Mouse (Mus musculus): Measurements from ENCODE around the gene Ubr1. TPM values are rescaled to one million over a fixed set of nuclear protein-coding genes. Genes with fewer than 3 reads are reported as not detected.
A peak's percentile ranks its signal among the peaks of the same experiment; 100 is the strongest.

The Ubr1 gene
- polyA plus RNA-seq, 1 experiment, result 31.0 TPM

DNA sequence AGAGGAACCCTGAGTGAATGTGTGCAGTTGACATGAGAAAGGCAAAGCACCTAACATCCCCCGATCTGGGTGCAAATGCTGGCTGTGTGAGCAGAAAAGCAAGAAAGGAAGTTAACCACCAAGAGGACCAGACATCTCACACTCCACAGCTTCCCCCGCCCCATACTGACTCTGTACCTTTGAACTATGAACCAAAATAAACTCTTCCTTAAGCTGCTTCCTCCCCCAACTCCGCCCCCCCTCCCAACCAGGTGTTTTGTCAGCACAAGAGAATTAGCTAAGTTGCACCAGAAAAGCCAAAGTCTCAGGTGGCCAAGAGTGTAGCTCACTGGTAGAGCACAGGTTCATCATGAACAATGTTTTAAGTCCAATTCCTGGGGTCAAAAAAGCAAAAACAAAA is 117.4 kb downstream of the Ubr1 start:
- no peak for DNase-seq (ENCODE audit: low read depth)

DNA sequence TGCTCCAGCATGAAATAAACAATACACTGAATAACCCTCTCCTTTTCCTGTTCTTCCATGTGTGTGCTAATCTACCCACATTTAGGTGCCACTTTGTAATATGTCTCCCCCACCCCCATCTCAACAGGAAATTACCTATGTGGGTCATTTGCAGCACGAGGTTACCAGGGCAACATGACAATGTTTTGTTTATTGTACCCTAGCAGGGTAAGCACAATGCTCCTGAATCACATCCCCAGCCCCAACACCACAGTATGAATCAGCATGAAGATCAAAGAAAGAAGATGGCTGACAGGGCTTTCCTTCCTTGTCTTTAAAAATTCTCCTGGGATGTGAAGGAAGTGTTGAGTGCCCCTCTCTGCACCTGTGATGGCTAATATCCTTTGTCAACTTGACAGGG is 117.9 kb downstream of the Ubr1 start:
- no peak for DNase-seq (ENCODE audit: low read depth)

DNA sequence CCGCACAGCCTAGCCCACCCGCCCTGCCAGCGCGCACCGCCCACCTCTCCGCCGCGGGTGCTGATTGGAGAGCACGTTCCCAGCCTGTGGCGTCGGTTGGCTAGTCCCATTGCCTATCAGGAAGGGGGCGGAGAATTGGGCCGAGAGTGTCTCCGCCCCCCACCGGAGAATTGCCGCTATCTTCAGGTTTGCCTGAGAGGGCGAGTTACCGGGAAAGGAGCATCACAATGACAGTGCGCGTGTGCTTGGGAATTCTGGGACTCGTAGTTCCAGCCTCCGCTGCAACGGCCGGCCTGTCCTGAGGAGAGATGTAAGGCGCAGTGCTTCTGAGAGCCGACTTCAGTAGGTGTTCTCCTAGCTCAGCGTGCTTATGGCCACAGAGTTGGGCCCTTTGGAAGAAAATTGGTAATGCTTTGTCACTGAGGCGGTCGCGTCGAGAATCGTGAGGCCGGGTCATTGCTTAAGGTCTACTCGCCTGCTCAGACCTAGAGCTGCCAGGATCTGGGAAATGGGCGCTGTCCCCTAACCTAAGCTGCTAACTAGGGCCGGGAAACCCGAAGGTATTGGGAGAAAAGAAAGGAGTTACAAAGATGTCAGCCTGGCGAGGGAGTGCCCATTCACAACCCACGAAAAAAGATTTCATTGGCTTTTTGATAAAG is 120.0 kb downstream of the Ubr1 start, which contains the start of gene Ttbk2:
Ttbk2 (minus strand) TSS at position 181 of the 659 bp plus-strand sequence.
- peak; percentile 78 for DNase-seq (ENCODE audit: low read depth)

DNA sequence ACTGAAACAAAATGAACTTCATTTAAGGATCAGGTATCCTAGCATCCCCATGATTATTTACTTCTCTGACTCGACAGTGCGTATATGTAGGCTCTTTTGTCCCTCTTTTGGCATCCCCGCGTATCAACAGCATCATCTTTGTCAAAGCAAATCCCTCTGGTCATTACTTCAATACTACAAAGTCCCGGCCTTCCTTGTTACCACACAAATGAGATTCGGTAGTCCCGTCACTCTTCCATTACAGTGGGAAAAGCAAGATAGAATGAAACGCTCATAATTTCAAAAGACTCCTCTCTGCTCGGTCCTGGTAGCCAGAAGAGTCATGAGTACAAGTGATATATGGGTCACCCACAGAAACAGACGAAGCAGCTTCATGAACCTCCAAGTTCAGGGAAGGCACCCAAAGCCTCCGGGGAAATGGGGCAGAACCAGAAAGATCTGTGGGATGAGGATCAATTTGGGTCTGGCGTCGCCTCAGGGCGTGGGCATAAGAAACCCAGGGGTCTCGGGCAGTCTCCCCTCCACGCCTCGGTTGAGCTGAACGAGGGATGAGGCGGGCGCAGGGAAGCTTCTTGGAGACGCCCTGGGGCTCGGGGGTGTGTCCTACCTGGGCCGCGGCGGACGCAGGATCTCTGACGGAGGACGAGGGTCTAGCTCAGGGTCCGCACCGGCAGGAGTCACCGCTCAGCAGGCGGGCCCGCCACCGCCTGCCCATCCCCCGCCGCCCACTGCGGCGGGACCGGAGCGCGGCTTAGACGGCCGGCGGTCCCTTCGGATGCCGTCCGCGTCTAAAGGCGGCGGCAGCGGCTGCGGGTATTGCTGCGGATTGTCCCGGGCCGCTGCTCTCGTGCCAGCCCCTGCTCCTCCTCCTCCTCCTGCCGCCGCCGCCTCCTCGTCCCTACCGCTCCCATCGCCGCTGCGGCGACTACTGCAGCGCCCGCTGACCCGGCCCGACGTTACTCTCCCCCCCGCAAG is 120.8 kb downstream of the Ubr1 start, which contains the start of gene Cdan1:
Cdan1 (minus strand) TSS at position 680 of the 975 bp plus-strand sequence.
- DNase-seq (ENCODE audit: low read depth), result no peak

DNA sequence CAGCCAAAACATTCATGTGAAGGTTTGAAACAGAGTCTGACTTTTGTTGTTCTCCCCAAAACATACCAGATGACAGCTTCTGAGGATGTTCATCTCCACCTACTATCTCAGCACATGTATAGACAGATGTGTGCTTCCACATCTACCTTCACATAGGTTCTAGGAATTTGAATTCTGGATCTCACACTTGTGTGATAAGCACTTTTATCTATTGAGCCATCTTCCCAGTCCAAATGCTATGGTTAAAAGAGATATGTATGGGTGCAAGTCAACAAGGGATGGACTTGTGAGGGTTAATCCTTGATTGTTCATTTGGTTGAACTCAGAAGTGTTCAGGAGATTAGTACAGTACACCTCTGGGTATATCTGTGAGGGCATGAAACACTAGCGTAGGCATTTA is 125.2 kb downstream of the Ubr1 start:
- no peak for DNase-seq (ENCODE audit: low read depth)

DNA sequence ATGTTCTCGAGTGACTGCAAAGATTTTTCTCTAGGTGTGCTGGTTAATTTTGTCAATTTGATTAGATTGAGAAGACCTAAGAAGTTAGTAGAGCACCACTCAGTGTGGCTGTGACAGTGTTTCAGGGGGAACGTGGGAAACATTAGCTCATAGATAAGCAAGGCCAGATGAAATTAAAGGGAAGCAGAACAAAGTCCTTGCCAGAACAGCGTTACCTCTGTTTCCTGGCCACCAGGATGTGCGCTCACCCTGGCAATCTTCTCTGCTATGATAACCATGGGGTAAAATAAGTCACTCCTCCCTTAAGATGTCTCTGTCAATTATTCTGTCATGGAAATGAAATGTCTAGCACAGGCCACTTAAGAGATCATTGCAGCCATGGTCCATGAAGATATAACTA is 126.5 kb downstream of the Ubr1 start:
- DNase-seq (ENCODE audit: low read depth), result no peak

DNA sequence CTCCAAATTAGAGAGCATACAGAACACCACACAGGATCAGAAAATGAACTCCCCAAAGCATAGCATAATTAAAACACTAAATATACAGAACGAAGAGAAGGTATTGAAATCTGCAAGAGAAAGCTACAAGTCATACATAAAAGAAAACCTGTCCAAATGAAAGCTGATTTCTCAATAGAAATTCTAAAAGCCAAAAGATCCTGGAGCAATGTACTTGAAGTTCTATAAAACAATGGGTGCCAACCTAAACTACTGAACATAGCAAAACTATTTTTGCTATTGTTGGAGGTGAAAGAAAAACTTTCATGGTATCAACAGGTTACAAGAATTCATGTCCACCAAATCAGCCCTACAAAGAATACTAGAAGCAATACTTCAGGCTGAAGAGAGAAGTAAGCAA is 129.3 kb downstream of the Ubr1 start:
- DNase-seq (ENCODE audit: low read depth), result peak; percentile 58

DNA sequence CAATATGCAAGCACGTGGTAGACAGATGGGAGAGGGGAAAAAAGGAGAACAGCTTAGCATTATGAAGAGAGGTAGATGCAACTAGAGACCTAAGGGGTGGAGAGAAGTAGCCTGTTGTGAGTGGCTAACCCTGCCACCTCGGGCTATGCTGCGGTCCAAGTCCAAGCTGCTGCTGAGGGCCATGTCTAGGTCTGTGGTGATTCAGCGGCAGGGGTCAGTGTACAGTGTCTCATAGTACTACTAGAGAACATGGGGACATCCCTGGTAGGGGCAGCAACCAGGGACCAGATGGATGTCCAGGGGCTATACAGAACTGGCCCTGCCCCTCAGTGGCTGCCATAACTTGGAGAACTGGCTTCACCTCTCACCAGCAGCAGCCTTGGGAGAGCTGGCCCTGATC is 135.3 kb downstream of the Ubr1 start:
- DNase-seq (ENCODE audit: low read depth), result no peak

DNA sequence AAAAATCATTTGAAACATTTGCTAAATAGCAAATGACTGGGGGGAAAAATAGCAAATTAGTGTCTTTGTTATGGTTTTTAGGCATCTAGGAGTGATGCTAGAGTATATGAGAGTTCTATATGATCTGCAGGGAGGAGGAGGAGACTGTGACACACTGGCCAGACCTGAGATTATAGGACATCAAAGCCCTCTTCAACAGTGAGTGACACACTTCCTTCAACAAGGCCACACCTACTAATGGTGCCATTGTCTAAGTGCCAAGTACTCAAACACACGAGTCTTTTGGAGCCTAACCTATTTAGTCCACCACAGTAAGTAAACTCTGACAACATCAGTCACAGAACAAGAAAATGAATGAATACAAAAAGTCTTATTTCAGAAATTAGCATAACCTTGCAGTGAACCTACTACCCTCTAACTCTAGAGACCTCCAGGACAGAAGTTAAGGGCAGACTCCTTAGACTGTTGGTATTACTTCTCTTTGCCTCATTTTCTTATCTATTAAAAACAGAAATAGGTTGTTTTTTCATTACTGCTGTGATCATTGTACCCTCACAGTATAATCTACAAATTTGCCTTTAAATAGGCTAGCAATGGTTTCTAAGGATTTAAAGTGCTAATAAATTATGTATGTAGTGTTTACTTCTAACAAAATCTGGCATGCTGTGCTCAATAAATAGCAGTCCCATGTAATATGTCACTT is 143.4 kb downstream of the Ubr1 start:
- no peak for DNase-seq (ENCODE audit: low read depth)

Other genes starting within 250 kb of the Ubr1 start
- 13.9 and 16.4 TPM in 2 replicates for gene Cdan1, start 120.6 kb downstream of the Ubr1 start, polyA plus RNA-seq (2012; rRNA removed)
- 3.1 and 3.9 TPM in 2 replicates for gene Ttbk2, start 120.1 kb downstream of the Ubr1 start, polyA plus RNA-seq (2012; rRNA removed)
- 10.7 and 12.2 TPM in 2 replicates for gene Tmem62, start 6.3 kb upstream of the Ubr1 start, polyA plus RNA-seq (2012; rRNA removed)
- gene Ccndbp1, start 37.7 kb upstream of the Ubr1 start, polyA plus RNA-seq (2012; rRNA removed), result 28.4 and 32.4 TPM in 2 replicates
- gene Epb42, start 66.4 kb upstream of the Ubr1 start, polyA plus RNA-seq (2012; rRNA removed), result 0.04 and 0.11 TPM in 2 replicates
- gene Tgm5, start 115.1 kb upstream of the Ubr1 start, polyA plus RNA-seq (2012; rRNA removed), result 0.23 TPM in 1 of 2 replicates, not detected in the other
- gene Tgm7, start 139.1 kb upstream of the Ubr1 start, polyA plus RNA-seq (2012; rRNA removed), result not detected in 2 replicates
- gene Adal, start 169.7 kb upstream of the Ubr1 start, polyA plus RNA-seq (2012; rRNA removed), result 5.7 and 5.8 TPM in 2 replicates
- gene Lcmt2, start 169.9 kb upstream of the Ubr1 start, polyA plus RNA-seq (2012; rRNA removed), result 9.4 and 10.3 TPM in 2 replicates
- gene Tubgcp4, start 199.9 kb upstream of the Ubr1 start, polyA plus RNA-seq (2012; rRNA removed), result 22.5 and 26.1 TPM in 2 replicates
- 3.0 and 3.9 TPM in 2 replicates for gene Zscan29, start 200.4 kb upstream of the Ubr1 start, polyA plus RNA-seq (2012; rRNA removed)

All from gonadal fat pad, adult 2 months (tissue).